ENCODE assay signal across 8 mouse cellular contexts in genomic region chr10:36507991-36508546, GRCm38 (mm10). TPM values are rescaled to one million over a fixed set of nuclear protein-coding genes. Genes with fewer than 3 reads are reported as not detected.
DNase-seq lines count a peak whose midpoint lies in the region; ATAC-seq and TF ChIP-seq lines count a peak whose summit lies in the region.

No protein-coding gene starts in this region.

- 2% methylated on average over 18 of the region's 18 CpGs for WGBS in heart, embryonic 16.5 days
- WGBS in forebrain, embryonic 16.5 days, result under 1% methylated on average over 18 of the region's 18 CpGs
- 1% methylated on average over 18 of the region's 18 CpGs for WGBS in midbrain, embryonic 14.5 days

- H3K4me1 ChIP-seq in heart, embryonic 16.5 days (ENCODE audit: control insufficient read depth, insufficient read depth, low read length), result peaks cover 9% of the 10 kb centered on the region; the same call in 1 of the 2 replicates
- peaks cover 13% of the 10 kb centered on the region for H3K4me1 ChIP-seq in forebrain, embryonic 16.5 days (replicated peaks; ENCODE audit: control insufficient read depth, insufficient read depth, low read length)
- H3K4me1 ChIP-seq in midbrain, embryonic 14.5 days (ENCODE audit: control insufficient read depth, insufficient read depth, low read length), result no peaks in the 10 kb centered on the region

- peak overlapping the region; percentile 41 for H3K9ac ChIP-seq in heart, embryonic 16.5 days (ENCODE audit: low read length)
- peak overlapping the region; percentile 74 for H3K9ac ChIP-seq in forebrain, embryonic 16.5 days (replicated peaks; ENCODE audit: low read depth, low read length)
- H3K9ac ChIP-seq in midbrain, embryonic 14.5 days (replicated peaks; ENCODE audit: low read length), result peak overlapping the region; percentile 77

- H3K27me3 ChIP-seq in heart, embryonic 16.5 days (ENCODE audit: control insufficient read depth, insufficient read depth, low read length), result peaks cover 38% of the 10 kb centered on the region
- H3K27me3 ChIP-seq in forebrain, embryonic 16.5 days (replicated peaks; ENCODE audit: control insufficient read depth, insufficient read depth, low read length), result 0 out of 2 replicates have a peak, but pooled peaks cover 2% of the 10 kb centered on the region
- no peaks in the 10 kb centered on the region for H3K27me3 ChIP-seq in midbrain, embryonic 14.5 days (ENCODE audit: control insufficient read depth, insufficient read depth, low read length)

- peak overlapping the region; percentile 100 for H3K4me2 ChIP-seq in heart, embryonic 16.5 days (ENCODE audit: low read depth, low read length)
- peak overlapping the region; percentile 90 for H3K4me2 ChIP-seq in forebrain, embryonic 16.5 days (ENCODE audit: low read length)
- peak overlapping the region; percentile 91 for H3K4me2 ChIP-seq in midbrain, embryonic 14.5 days (ENCODE audit: low read length)

- intact Hi-C loops in heart, postnatal 14 days (cut with DNase I), result no loop called here
- intact Hi-C loops in left cerebral cortex, postnatal 36 days (cut with DNase I), result no loop called here

- ATAC-seq in heart, embryonic 16.5 days (replicated peaks; ENCODE audit: extremely low read depth, insufficient read depth, low FRiP score), result no peak
- no peak for ATAC-seq in forebrain, embryonic 16.5 days
- ATAC-seq in midbrain, embryonic 14.5 days (ENCODE audit: low FRiP score, low TSS enrichment), result no peak

- no peak for DNase-seq in heart, postnatal 14 days
- DNase-seq in brain, embryonic 14.5 days (ENCODE audit: low read depth), result peak; percentile 42
- DNase-seq in midbrain, embryonic 14.5 days, result peak; percentile 39
- no peak for DNase-seq in thymus, postnatal 14 days
- DNase-seq in ovary, postnatal 10 days (ENCODE audit: low spot score), result no peak
- DNase-seq in left cerebral cortex, postnatal 36 days (ENCODE audit: low spot score in 2 of 2), result no peak

- TF ChIP-seq CTCF in brain, embryonic 14.5 days (IDR thresholded peaks at IDR 0.05; ENCODE audit: borderline replicate concordance, extremely low read depth, insufficient read depth, insufficient read length), result no peak

- no peaks in the 10 kb centered on the region for H3K9me3 ChIP-seq in heart, embryonic 16.5 days (replicated peaks; ENCODE audit: control insufficient read depth, low read length)
- H3K9me3 ChIP-seq in forebrain, embryonic 16.5 days (ENCODE audit: control insufficient read depth, low read length), result no peaks in the 10 kb centered on the region
- no peaks in the 10 kb centered on the region for H3K9me3 ChIP-seq in midbrain, embryonic 14.5 days (ENCODE audit: control insufficient read depth, low read length)

- no peaks in the 10 kb centered on the region for H3K36me3 ChIP-seq in heart, embryonic 16.5 days (ENCODE audit: control insufficient read depth, insufficient read depth)
- H3K36me3 ChIP-seq in forebrain, embryonic 16.5 days (ENCODE audit: control insufficient read depth, insufficient read depth), result no peaks in the 10 kb centered on the region
- H3K36me3 ChIP-seq in midbrain, embryonic 14.5 days (ENCODE audit: control insufficient read depth, insufficient read depth, low read length), result no peaks in the 10 kb centered on the region

- TF ChIP-seq POLR2A in brain, embryonic 14.5 days (IDR thresholded peaks at IDR 0.05; ENCODE audit: borderline replicate concordance, extremely low read depth, insufficient read depth, insufficient read length, poor library complexity, severe bottlenecking), result no peak

- H3K27ac ChIP-seq in heart, embryonic 16.5 days (ENCODE audit: low read length), result no peak overlapping the region
- H3K27ac ChIP-seq in forebrain, embryonic 16.5 days (ENCODE audit: low read length), result no peak overlapping the region
- peak overlapping the region; percentile 82; the same call in 1 of the 2 replicates for H3K27ac ChIP-seq in midbrain, embryonic 14.5 days (replicated peaks; ENCODE audit: low read depth, low read length)

- H3K4me3 ChIP-seq in heart, embryonic 16.5 days (ENCODE audit: low read length), result peak overlapping the region; percentile 75
- peak overlapping the region; percentile 82 for H3K4me3 ChIP-seq in forebrain, embryonic 16.5 days (replicated peaks; ENCODE audit: low read length)
- peak overlapping the region; percentile 78 for H3K4me3 ChIP-seq in midbrain, embryonic 14.5 days (replicated peaks; ENCODE audit: low read depth, low read length)

RNA-seq across cellular contexts. Expression of gene Hs3st5, which starts 1.5 kb away (rescaled TPM):
- polyA plus RNA-seq in heart, embryonic 16.5 days (2015; fragmentation: Nextera tagmentation; extraction: Ambion mirVana), result 0.16 and 0.43 TPM in 2 replicates
- total RNA-seq in heart, postnatal 14 days (2021), result 1 to 10 TPM; 1.0 to 1.3 TPM
- 7.4 and 12.9 TPM in 2 replicates for polyA plus RNA-seq in brain, embryonic 14.5 days (2012; rRNA removed)
- polyA plus RNA-seq in forebrain, embryonic 16.5 days (2015; fragmentation: Nextera tagmentation; extraction: Ambion mirVana), result 9.0 and 10.7 TPM in 2 replicates
- polyA plus RNA-seq in midbrain, embryonic 14.5 days (2014; fragmentation: Nextera tagmentation; extraction: Ambion mirVana), result 22.4 and 23.0 TPM in 2 replicates
- 1 to 10 TPM; 5.9 to 9.2 TPM for total RNA-seq in left cerebral cortex, postnatal 36 days (2021)

Comparison
In these comparisons a context has a peak if more than half of its experiments do, and no peak if none do; other contexts are left out.
1. DNase-seq: peak in brain, embryonic 14.5 days (single experiment) and midbrain, embryonic 14.5 days (single experiment); none in heart, postnatal 14 days (0 of 2), thymus, postnatal 14 days (single experiment), ovary, postnatal 10 days (single experiment) and left cerebral cortex, postnatal 36 days (0 of 2).
2. Peak in every context shown above with its lines, with median percentiles within 50 percentile points of each other: H3K4me2 ChIP-seq, H3K4me3 ChIP-seq and H3K9ac ChIP-seq.